Mouse (Mus musculus): ENCODE results near the gene Veph1. TPM values are rescaled to one million over a fixed set of nuclear protein-coding genes. Genes with fewer than 3 reads are reported as not detected.

The Veph1 gene
- 17.7 and 23.2 TPM in 2 replicates for polyA plus RNA-seq (2014; fragmentation: Nextera tagmentation; extraction: Ambion mirVana)

DNA sequence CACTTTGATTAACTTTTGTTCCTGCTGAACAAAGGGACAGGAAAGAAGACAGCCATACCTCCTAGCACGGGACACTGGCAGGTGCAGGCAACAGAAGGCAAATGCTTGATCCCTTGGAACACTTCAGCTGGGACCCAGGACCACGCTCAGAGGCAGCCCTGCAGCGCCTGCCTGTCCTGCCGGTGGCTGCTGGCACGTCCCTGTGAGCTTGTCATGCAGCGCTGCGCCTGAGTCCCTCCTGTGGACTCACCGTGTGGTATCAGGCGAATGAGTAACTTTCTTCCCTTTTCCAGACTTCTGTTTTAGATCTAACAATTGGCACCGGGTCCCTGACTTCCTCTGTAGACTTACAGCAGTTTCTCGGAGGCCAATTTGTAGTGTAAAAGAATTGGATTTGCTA, at the start of gene Veph1:
Gene Veph1, minus strand, starts transcription at position 293 of the 400 bp plus-strand sequence.
- peak; percentile 63 for DNase-seq (ENCODE audit: low spot score)
- Histone ChIP-seq H3K9me3 (ENCODE audit: control insufficient read depth, low read length) (no peaks in the 10 kb centered on the region), H3K4me3 (ENCODE audit: low read depth, low read length) (no peak within 1 kb of the TSS), H3K27ac (ENCODE audit: low read depth, low read length) (peak within 1 kb of the TSS; percentile 18; the same call in 1 of the 2 replicates), H3K36me3 (ENCODE audit: control insufficient read depth, insufficient read depth, low read length) (no peaks in the 10 kb centered on the region), H3K4me2 (ENCODE audit: low read depth, low read length, severe bottlenecking) (peak within 1 kb of the TSS; percentile 29), H3K27me3 (ENCODE audit: control insufficient read depth, insufficient read depth, low read length) (no peaks in the 10 kb centered on the region), H3K4me1 (replicated peaks; ENCODE audit: control insufficient read depth, insufficient read depth, low read length) (peaks cover 7% of the 10 kb centered on the region), H3K9ac (ENCODE audit: low read length) (peak within 1 kb of the TSS; percentile 39; the same call in 1 of the 2 replicates)
- peak; percentile 58; the same call in 1 of the 2 replicates for ATAC-seq (replicated peaks; ENCODE audit: low FRiP score)
- 16% methylated on average over 11 of the region's 11 CpGs for WGBS

DNA sequence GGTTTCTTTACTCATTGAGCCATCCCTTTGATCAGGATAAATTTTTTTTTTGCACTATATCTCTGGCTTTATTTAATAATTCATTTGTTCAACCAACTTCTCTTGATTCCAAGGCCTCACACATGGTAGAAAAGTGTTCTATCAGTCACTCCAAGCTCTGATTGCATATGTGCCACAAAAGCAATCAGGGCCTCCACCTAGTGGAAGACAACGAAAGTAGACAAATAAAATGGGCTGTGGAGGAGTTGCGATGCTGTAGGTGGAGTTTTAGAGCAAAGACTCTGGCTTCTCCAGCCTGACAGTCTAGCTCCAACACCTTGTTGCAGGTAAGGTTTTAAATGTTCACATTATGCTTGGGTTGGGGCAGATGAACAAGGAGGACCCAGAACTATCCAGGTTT, 44.1 kb upstream of the Veph1 start:
- H3K4me1 ChIP-seq (replicated peaks; ENCODE audit: control insufficient read depth, insufficient read depth, low read length), result no peaks in the 10 kb centered on the region
- no peaks in the 10 kb centered on the region for H3K9me3 ChIP-seq (ENCODE audit: control insufficient read depth, low read length)
- 78% methylated on average over 2 of the region's 2 CpGs for WGBS
- no peak overlapping the region for H3K4me3 ChIP-seq (ENCODE audit: low read depth, low read length)
- H3K27ac ChIP-seq (ENCODE audit: low read depth, low read length), result no peak overlapping the region
- H3K9ac ChIP-seq (ENCODE audit: low read length), result no peak overlapping the region
- ATAC-seq (replicated peaks; ENCODE audit: low FRiP score) (no peak), DNase-seq (ENCODE audit: low spot score) (no peak)
- no peaks in the 10 kb centered on the region for H3K36me3 ChIP-seq (ENCODE audit: control insufficient read depth, insufficient read depth, low read length)
- no peaks in the 10 kb centered on the region for H3K27me3 ChIP-seq (ENCODE audit: control insufficient read depth, insufficient read depth, low read length)
- H3K4me2 ChIP-seq (ENCODE audit: low read depth, low read length, severe bottlenecking), result no peak overlapping the region

DNA sequence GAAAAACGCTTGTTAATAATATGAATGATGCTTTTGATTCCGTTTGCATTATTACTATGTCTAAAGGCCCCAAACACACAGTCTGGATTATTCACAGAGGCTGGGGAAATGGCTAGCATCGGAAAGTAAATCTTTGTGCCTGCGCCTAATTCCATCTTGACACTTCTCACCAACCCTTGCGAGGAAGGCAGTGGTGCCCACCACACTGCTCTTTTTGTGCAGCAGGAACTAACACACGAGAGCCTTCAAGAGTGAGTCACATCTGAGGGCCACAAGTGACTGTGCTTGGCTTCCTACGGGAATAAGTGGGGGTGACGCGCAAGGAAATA, 35.7 kb upstream of the Veph1 start:
- no peaks in the 10 kb centered on the region for H3K36me3 ChIP-seq (ENCODE audit: control insufficient read depth, insufficient read depth, low read length)
- 82% methylated on average over 9 of the region's 9 CpGs for WGBS
- H3K4me3 ChIP-seq (ENCODE audit: low read depth, low read length), result no peak overlapping the region
- H3K4me1 ChIP-seq (replicated peaks; ENCODE audit: control insufficient read depth, insufficient read depth, low read length), result no peaks in the 10 kb centered on the region
- no peak for ATAC-seq (replicated peaks; ENCODE audit: low FRiP score)
- H3K9me3 ChIP-seq (ENCODE audit: control insufficient read depth, low read length), result no peaks in the 10 kb centered on the region
- H3K9ac ChIP-seq (ENCODE audit: low read length), result no peak overlapping the region
- no peaks in the 10 kb centered on the region for H3K27me3 ChIP-seq (ENCODE audit: control insufficient read depth, insufficient read depth, low read length)
- DNase-seq (ENCODE audit: low spot score), result no peak
- no peak overlapping the region for H3K4me2 ChIP-seq (ENCODE audit: low read depth, low read length, severe bottlenecking)
- H3K27ac ChIP-seq (ENCODE audit: low read depth, low read length), result no peak overlapping the region

DNA sequence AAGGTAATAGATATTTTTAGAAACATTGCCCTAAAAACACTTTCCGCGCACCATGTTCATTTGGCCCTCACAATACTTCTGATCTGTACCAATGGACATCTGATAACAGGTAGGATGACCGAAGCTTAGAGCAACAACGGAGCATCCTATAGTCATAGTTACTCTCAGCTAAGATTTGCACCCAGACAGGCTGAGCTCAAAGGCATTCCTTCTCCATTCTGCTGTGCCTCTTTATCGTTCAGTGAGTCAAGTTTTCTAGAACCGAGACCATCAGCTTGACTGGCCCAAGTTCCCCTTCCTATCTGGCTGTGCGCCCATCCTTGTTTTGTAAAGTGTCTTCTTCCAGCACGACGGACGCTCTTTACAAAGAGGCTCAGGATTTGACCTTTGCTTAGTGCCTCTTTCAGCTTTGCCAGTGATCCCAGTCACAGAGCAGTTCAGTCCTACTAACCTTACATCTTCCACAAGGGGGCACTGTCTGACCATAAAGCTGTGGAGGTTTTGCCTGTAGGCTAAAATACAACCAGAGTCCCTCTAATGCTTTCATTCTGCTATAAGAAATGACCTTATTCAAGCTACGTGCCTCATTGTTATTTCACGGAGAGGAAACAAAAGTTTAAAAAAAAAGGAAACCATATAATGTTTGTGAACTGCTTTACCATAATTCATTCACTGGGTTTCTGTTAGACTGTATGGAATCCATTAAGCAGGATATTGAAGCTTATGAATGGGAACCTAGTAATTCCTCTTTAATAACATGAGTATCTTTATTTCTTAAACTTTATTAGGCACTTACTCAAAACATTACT, 35.2 kb upstream of the Veph1 start:
- WGBS, result 48% methylated on average over 12 of the region's 12 CpGs

DNA sequence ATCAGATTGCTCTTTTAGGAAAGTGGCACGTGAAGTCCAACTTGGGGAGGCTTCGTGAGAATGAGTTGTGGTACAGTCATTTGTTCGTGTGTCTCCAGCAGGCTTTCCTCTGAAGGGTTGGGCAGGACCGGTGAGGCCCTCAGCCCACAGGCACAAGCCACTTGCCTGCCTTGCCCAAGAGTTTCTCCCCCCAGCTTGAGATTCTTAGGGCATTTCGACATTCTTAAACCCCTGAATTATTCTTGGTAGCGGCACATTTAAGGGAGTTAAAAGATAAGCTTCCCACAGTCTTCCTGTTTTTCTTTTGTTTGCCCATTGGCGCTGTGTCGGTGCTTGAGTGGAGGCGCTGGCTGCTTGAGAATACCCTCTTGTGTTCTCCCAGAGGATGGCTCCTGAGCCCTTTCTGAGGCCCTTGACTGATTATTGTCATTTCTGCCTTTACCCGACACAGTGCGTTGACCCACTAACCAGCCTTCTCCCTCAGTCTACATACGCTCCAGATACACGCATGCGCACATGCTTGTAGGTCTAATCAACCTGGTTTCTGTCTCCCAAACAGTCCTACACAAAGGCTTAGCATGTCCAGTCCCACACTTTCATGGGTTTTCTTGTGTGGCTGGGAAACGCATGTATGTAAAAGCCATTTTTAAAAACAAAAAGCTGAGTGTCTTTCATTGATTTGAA, 34.4 kb upstream of the Veph1 start:
- no peak overlapping the region for H3K4me3 ChIP-seq (ENCODE audit: low read depth, low read length)
- H3K9me3 ChIP-seq (ENCODE audit: control insufficient read depth, low read length), result no peaks in the 10 kb centered on the region
- no peak overlapping the region for H3K27ac ChIP-seq (ENCODE audit: low read depth, low read length)
- H3K27me3 ChIP-seq (ENCODE audit: control insufficient read depth, insufficient read depth, low read length), result no peaks in the 10 kb centered on the region
- peaks cover 3% of the 10 kb centered on the region; the same call in 1 of the 2 replicates for H3K4me1 ChIP-seq (replicated peaks; ENCODE audit: control insufficient read depth, insufficient read depth, low read length)
- H3K4me2 ChIP-seq (ENCODE audit: low read depth, low read length, severe bottlenecking), result no peak overlapping the region
- H3K9ac ChIP-seq (ENCODE audit: low read length), result no peak overlapping the region
- DNase-seq (ENCODE audit: low spot score), result no peak
- H3K36me3 ChIP-seq (ENCODE audit: control insufficient read depth, insufficient read depth, low read length), result no peaks in the 10 kb centered on the region
- 72% methylated on average over 15 of the region's 15 CpGs for WGBS
- no peak for ATAC-seq (replicated peaks; ENCODE audit: low FRiP score)

More for the DNA sequence above, 35.2 kb upstream of the Veph1 start:
- ATAC-seq (replicated peaks; ENCODE audit: low FRiP score), result peak; percentile 83
- no peaks in the 10 kb centered on the region for H3K36me3 ChIP-seq (ENCODE audit: control insufficient read depth, insufficient read depth, low read length)
- no peak overlapping the region for H3K4me3 ChIP-seq (ENCODE audit: low read depth, low read length)
- DNase-seq (ENCODE audit: low spot score), result peak; percentile 72
- H3K4me1 ChIP-seq (replicated peaks; ENCODE audit: control insufficient read depth, insufficient read depth, low read length), result no peaks in the 10 kb centered on the region
- H3K9me3 ChIP-seq (ENCODE audit: control insufficient read depth, low read length), result no peaks in the 10 kb centered on the region
- no peak overlapping the region for H3K4me2 ChIP-seq (ENCODE audit: low read depth, low read length, severe bottlenecking)
- no peak overlapping the region for H3K9ac ChIP-seq (ENCODE audit: low read length)
- H3K27ac ChIP-seq (ENCODE audit: low read depth, low read length), result no peak overlapping the region
- H3K27me3 ChIP-seq (ENCODE audit: control insufficient read depth, insufficient read depth, low read length), result no peaks in the 10 kb centered on the region

DNA sequence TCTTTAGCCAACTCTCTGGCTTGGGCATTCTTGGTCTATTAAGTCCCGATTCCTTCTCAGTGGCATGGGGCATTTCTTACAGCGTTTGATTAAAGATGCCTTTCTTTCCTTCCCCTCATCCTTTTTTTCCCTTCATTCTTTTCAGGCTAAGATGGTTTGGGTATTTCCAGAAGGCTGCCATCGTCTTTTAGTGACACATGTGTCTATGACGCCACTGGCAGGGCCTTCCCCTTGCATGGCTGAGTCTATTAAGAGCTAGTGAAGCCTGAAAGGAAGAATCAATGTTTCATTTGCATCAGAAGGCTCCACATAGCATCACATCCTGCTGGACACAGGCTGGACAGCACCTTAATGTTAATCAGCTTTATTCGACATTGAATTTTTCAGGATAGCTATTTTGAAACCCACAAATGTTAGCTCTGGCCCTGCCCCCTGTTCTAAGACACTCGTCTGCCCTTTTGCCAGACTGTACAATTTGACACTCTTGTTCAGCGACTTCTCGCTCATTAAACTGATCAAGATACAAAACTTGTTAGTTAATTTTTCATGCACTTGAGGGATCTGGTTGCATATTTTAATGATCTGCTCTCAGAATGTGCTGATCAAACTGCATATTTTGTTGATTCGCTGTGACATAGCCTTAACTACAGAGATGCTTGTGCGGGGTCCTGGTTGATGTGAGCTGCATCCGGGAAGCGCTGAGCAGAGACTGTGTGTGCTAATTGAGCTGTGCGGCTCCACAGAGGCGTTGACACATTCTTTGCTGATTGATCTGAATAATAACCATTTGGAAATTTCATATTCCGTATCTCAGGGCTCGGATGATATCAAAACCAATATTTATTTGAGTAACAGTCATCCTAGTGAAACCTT, 29.6 kb upstream of the Veph1 start:
- Histone ChIP-seq H3K9ac (ENCODE audit: low read length) (no peak overlapping the region; the same call in 1 of the 2 replicates), H3K36me3 (ENCODE audit: control insufficient read depth, insufficient read depth, low read length) (no peaks in the 10 kb centered on the region), H3K4me1 (replicated peaks; ENCODE audit: control insufficient read depth, insufficient read depth, low read length) (peaks cover 3% of the 10 kb centered on the region; the same call in 1 of the 2 replicates), H3K4me3 (ENCODE audit: low read depth, low read length) (no peak overlapping the region), H3K27ac (ENCODE audit: low read depth, low read length) (peak overlapping the region; percentile 89), H3K9me3 (ENCODE audit: control insufficient read depth, low read length) (no peaks in the 10 kb centered on the region), H3K27me3 (ENCODE audit: control insufficient read depth, insufficient read depth, low read length) (no peaks in the 10 kb centered on the region), H3K4me2 (ENCODE audit: low read depth, low read length, severe bottlenecking) (peak overlapping the region; percentile 21; the same call in 1 of the 2 replicates)
- peak; percentile 92 for ATAC-seq (replicated peaks; ENCODE audit: low FRiP score)
- DNase-seq (ENCODE audit: low spot score), result peak; percentile 58
- 48% methylated on average over 16 of the region's 16 CpGs for WGBS

DNA sequence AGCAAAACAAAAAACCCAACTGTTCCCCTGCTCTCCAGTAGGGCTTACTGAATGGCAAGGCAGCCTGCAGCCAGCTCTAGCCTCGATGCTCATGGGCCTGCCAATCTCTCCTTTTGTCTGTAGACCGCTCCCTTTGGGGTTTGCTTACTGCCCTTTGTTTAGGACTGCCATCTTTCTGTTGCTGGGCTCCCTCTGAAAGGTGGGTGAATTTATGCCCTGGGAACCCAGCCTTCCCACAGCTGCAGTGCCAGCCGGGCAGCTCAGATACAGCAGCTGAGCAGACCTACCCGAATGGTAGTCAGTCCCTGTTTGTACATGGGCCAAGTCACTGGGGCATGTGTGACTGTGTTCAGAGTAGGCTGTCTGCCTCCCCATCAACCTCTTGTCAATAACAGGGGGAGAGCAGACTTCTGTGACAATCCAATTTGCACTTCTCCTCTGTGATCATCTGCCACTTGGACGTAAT, 28.9 kb upstream of the Veph1 start:
- H3K4me1 ChIP-seq (replicated peaks; ENCODE audit: control insufficient read depth, insufficient read depth, low read length), result peaks cover 3% of the 10 kb centered on the region; the same call in 1 of the 2 replicates
- H3K27me3 ChIP-seq (ENCODE audit: control insufficient read depth, insufficient read depth, low read length), result no peaks in the 10 kb centered on the region
- peak overlapping the region; percentile 44 for H3K9ac ChIP-seq (ENCODE audit: low read length)
- peak overlapping the region; percentile 89 for H3K27ac ChIP-seq (ENCODE audit: low read depth, low read length)
- WGBS, result 24% methylated on average over 5 of the region's 5 CpGs
- H3K36me3 ChIP-seq (ENCODE audit: control insufficient read depth, insufficient read depth, low read length), result no peaks in the 10 kb centered on the region
- ATAC-seq (replicated peaks; ENCODE audit: low FRiP score), result peak; percentile 88
- peak; percentile 61 for DNase-seq (ENCODE audit: low spot score)
- H3K4me3 ChIP-seq (ENCODE audit: low read depth, low read length), result no peak overlapping the region
- H3K9me3 ChIP-seq (ENCODE audit: control insufficient read depth, low read length), result no peaks in the 10 kb centered on the region
- 0 out of 2 replicates have a peak overlapping the region, but pooled peaks have one; percentile 18 for H3K4me2 ChIP-seq (ENCODE audit: low read depth, low read length, severe bottlenecking)

Measured in forebrain, embryonic 11.5 days (tissue).